Mouse (Mus musculus) embryonic fibroblast, embryonic 13.5 days (primary cell): Measurements from ENCODE around the gene Helz2. TPM values are rescaled to one million over a fixed set of nuclear protein-coding genes. Genes with fewer than 3 reads are reported as not detected.

Experiments
- H3K27ac ChIP-seq: 2 replicates; pipeline ENCODE4 v1.5.1; 2012; ENCODE audit warnings: low read length, control low read depth, inconsistent platforms; ENCODE audit not compliant: insufficient read depth
- H3K4me1 ChIP-seq: 2 replicates; pipeline ENCODE4 v1.6.1; 2011; ENCODE audit warnings: low read length; ENCODE audit not compliant: control insufficient read depth, insufficient read depth
- H3K4me3 ChIP-seq: 2 replicates; pipeline ENCODE4 v1.5.1; 2011; ENCODE audit warnings: mild to moderate bottlenecking, control low read depth, low read length; ENCODE audit not compliant: insufficient read depth
- CTCF ChIP-seq: IDR thresholded peaks from 2 replicates; pipeline ENCODE4 v1.5.1; 2011; ENCODE audit warnings: mild to moderate bottlenecking, control low read depth, low read length, moderate library complexity, borderline replicate concordance; ENCODE audit not compliant: insufficient read depth
- POLR2A ChIP-seq: IDR thresholded peaks from 2 replicates; pipeline ENCODE4 v1.6.1; 2011; ENCODE audit warnings: low read depth, mild to moderate bottlenecking, control low read depth, low read length, moderate library complexity
- polyA plus RNA-seq: library from polyadenylated mRNA; stranded (reverse); fragments of >200 nt; gene quantifications from 2 replicates; pipeline ENCODE4 v1.2.4, GENCODE M21; 2011; ENCODE audit warnings: low read depth; ENCODE audit not compliant: missing spikeins, insufficient read length

Gene Helz2
- polyA plus RNA-seq, 1 experiment = 10.5 TPM

- Histone ChIP-seq H3K4me3 (no peak overlapping the region), H3K4me1 (no peaks in the 10 kb centered on the region), H3K27ac (no peak overlapping the region)
- TF ChIP-seq POLR2A (no peak), CTCF (no peak)
Measured at GRCm38 (mm10) chr2:181180898-181181297, 60.9 kb downstream of the Helz2 start.

- TF ChIP-seq POLR2A = no peak
- Histone ChIP-seq H3K4me3 (no peak overlapping the region), H3K27ac (no peak overlapping the region)
Measured at GRCm38 (mm10) chr2:181178471-181178870, 63.4 kb downstream of the Helz2 start.

GRCm38 (mm10) chr2:181178015-181178414 lies 63.8 kb downstream of the Helz2 start:
- Histone ChIP-seq H3K27ac (no peak overlapping the region), H3K4me3 (no peak overlapping the region), H3K4me1 (no peaks in the 10 kb centered on the region)
- TF ChIP-seq POLR2A (no peak), CTCF (no peak)

More at GRCm38 (mm10) chr2:181178471-181178870, 63.4 kb downstream of the Helz2 start:
- no peaks in the 10 kb centered on the region for H3K4me1 ChIP-seq

Other genes starting within 250 kb of the Helz2 start
- gene Chrna4, start 198.5 kb downstream of the Helz2 start, polyA plus RNA-seq = not detected in 2 replicates
- not detected in 2 replicates for gene Kcnq2, start 106.7 kb downstream of the Helz2 start, polyA plus RNA-seq
- not detected in 2 replicates for gene Eef1a2, start 85.0 kb downstream of the Helz2 start, polyA plus RNA-seq
- 37.8 and 40.9 TPM in 2 replicates for gene Ppdpf, start 54.8 kb downstream of the Helz2 start, polyA plus RNA-seq
- not detected in 2 replicates for gene Ptk6, start 39.2 kb downstream of the Helz2 start, polyA plus RNA-seq
- not detected in 2 replicates for gene Srms, start 28.8 kb downstream of the Helz2 start, polyA plus RNA-seq
- gene Fndc11, start 22.0 kb downstream of the Helz2 start, polyA plus RNA-seq = not detected in 2 replicates
- gene Gmeb2, start 46.0 kb upstream of the Helz2 start, polyA plus RNA-seq = 20.0 and 23.6 TPM in 2 replicates
- not detected in 2 replicates for gene Stmn3, start 72.5 kb upstream of the Helz2 start, polyA plus RNA-seq
- gene Rtel1, start 77.7 kb upstream of the Helz2 start, polyA plus RNA-seq = 40.8 and 43.5 TPM in 2 replicates
- 13.5 and 19.1 TPM in 2 replicates for gene Zgpat, start 122.9 kb upstream of the Helz2 start, polyA plus RNA-seq
- gene Arfrp1, start 123.4 kb upstream of the Helz2 start, polyA plus RNA-seq = 32.8 and 37.6 TPM in 2 replicates
- gene Lime1, start 138.1 kb upstream of the Helz2 start, polyA plus RNA-seq = 6.8 and 8.1 TPM in 2 replicates
- gene Zbtb46, start 217.4 kb upstream of the Helz2 start, polyA plus RNA-seq = 2.6 and 3.3 TPM in 2 replicates